Mouse (Mus musculus) cortical plate, adult 2 months (tissue): ENCODE results near the gene Tinag. TPM values are rescaled to one million over a fixed set of nuclear protein-coding genes. Genes with fewer than 3 reads are reported as not detected.
"Not testable (repeated sequence)": the region's sequence is repeated elsewhere in the genome, so short reads cannot be mapped to it uniquely, and the experiment has no call there.

Experiments used
- H3K27ac ChIP-seq: fragments of 200-500 bp; 2 replicates; pipeline ENCODE4 v1.5.1; 2012; ENCODE audit warnings: low read length, control low read depth, inconsistent platforms; ENCODE audit not compliant: insufficient read depth
- H3K4me1 ChIP-seq: fragments of 200-500 bp; 2 replicates; pipeline ENCODE4 v1.6.1; 2011; ENCODE audit warnings: low read length; ENCODE audit not compliant: control insufficient read depth, insufficient read depth
- H3K4me3 ChIP-seq: fragments of 200-500 bp; 2 replicates; pipeline ENCODE4 v1.5.1; 2011; ENCODE audit warnings: mild to moderate bottlenecking, low read length, control low read depth; ENCODE audit not compliant: insufficient read depth
- CTCF ChIP-seq: fragments of 200-500 bp; IDR thresholded peaks from 2 replicates; pipeline ENCODE4 v1.5.1; 2011; ENCODE audit warnings: mild to moderate bottlenecking, control low read depth, low read length; ENCODE audit not compliant: insufficient read depth; ENCODE audit errors: extremely low read depth
- POLR2A ChIP-seq: fragments of 200-500 bp; IDR thresholded peaks from 2 replicates; pipeline ENCODE4 v1.6.1; 2011; ENCODE audit warnings: mild to moderate bottlenecking, low read length, control low read depth; ENCODE audit not compliant: insufficient read depth; ENCODE audit errors: extremely low read depth
- polyA plus RNA-seq: library from polyadenylated mRNA; depleted of rRNA; stranded (reverse); fragments of >200 nt; gene quantifications from 2 replicates; pipeline ENCODE4 v1.2.3, GENCODE M21; 2012; rRNA removed

Tinag gene
- not detected in 2 replicates for polyA plus RNA-seq

DNA sequence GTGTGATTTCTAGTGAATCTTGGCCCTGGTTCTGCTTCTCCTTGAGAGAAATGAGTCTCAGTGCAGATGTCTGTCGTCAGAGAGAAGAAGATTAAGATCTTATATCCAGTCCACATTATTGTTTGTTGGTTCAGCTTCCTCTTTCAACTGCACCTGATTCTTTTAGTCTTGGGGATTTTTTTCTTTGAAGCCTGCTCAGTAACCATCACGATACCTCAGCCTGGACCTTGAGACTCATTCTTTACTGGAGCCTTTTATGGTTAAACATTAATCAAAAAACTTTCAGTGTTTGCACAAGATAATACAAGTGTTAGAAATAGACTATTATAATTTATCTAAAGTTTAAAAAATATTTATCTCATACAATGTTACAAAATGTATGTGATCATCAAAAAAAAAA lies at the start of gene Tinag:
Gene Tinag, minus strand, starts transcription at position 210 of the 400 bp plus-strand sequence.
- Histone ChIP-seq H3K4me1 (no peaks in the 10 kb centered on the region), H3K27ac (no peak within 1 kb of the TSS), H3K4me3 (no peak within 1 kb of the TSS)
- TF ChIP-seq CTCF (no peak), POLR2A (no peak)

- not testable (repeated sequence) for H3K4me3 ChIP-seq, H3K27ac ChIP-seq, H3K4me1 ChIP-seq
Observed at GRCm38 (mm10) chr9:77083221-77083620, 37.6 kb upstream of the Tinag start.

- H3K27ac ChIP-seq = no peak overlapping the region
- no peaks in the 10 kb centered on the region for H3K4me1 ChIP-seq
Observed at GRCm38 (mm10) chr9:77071676-77072075, 26.1 kb upstream of the Tinag start.

DNA sequence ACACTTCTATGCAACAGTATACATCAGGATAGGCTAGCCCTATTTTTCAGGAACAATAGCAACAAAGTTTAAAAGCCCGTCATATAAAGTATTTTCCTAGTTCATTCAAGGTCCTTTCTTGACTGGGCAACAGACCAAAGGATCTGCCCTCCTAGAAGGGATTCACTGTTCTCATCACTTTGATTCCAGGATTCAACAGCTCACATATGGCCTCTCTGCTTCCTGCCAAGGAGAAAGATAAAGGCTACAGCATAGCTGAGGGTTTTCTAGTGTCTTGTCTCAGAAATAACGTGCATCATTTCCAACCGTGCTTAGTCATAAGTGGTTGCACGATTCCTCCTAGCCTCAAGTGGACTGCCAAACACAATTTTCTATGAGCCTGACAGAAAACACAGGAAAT lies 11.0 kb upstream of the Tinag start:
- no peaks in the 10 kb centered on the region for H3K4me1 ChIP-seq
- no peak overlapping the region for H3K4me3 ChIP-seq
- H3K27ac ChIP-seq = no peak overlapping the region
- no peak for TF ChIP-seq CTCF

More at GRCm38 (mm10) chr9:77071676-77072075, 26.1 kb upstream of the Tinag start:
- TF ChIP-seq CTCF = no peak
- no peak for TF ChIP-seq POLR2A
- H3K4me3 ChIP-seq = no peak overlapping the region

- Histone ChIP-seq H3K4me3 (no peak overlapping the region), H3K4me1 (no peaks in the 10 kb centered on the region), H3K27ac (no peak overlapping the region)
- TF ChIP-seq CTCF (no peak), POLR2A (no peak)
Observed at GRCm38 (mm10) chr9:77054426-77055193, 9.0 kb upstream of the Tinag start.

DNA sequence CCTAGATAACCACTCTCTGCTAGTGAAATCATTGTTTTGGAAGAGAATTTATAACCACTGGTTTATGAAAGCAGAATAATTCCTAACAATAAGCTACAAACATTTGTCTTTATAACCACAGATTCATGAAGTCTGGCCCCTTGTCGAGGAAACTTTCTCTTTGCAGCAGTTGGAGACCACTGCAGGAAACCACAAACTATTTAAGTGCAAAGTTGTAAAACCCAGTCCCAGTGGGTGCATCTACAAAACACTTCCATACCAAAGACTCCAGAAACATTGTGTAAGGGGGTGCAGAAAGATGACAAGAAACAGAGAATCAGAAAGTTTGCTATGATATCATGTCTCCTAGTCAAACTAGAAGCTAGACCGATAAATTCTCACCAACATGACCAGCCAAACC lies 5.8 kb upstream of the Tinag start:
- Histone ChIP-seq H3K4me3 (no peak overlapping the region), H3K4me1 (no peaks in the 10 kb centered on the region), H3K27ac (no peak overlapping the region)
- TF ChIP-seq POLR2A (no peak), CTCF (no peak)

- H3K4me3 ChIP-seq = no peak overlapping the region
- H3K27ac ChIP-seq = no peak overlapping the region
- no peak for TF ChIP-seq CTCF
- TF ChIP-seq POLR2A = no peak
- H3K4me1 ChIP-seq = no peaks in the 10 kb centered on the region
Observed at GRCm38 (mm10) chr9:77049669-77050068, 4.1 kb upstream of the Tinag start.

GRCm38 (mm10) chr9:77046067-77046715 lies 597 bp upstream of the Tinag start:
- Histone ChIP-seq H3K4me1 (no peaks in the 10 kb centered on the region), H3K4me3 (no peak overlapping the region), H3K27ac (no peak overlapping the region)
- TF ChIP-seq CTCF = no peak
- TF ChIP-seq POLR2A = no peak

- TF ChIP-seq CTCF = no peak
- TF ChIP-seq POLR2A = no peak
- no peaks in the 10 kb centered on the region for H3K4me1 ChIP-seq
- no peak overlapping the region for H3K27ac ChIP-seq
Observed at GRCm38 (mm10) chr9:77035361-77035760, 10.2 kb downstream of the Tinag start.

GRCm38 (mm10) chr9:77032430-77033154 lies 13.0 kb downstream of the Tinag start:
- TF ChIP-seq POLR2A (no peak), CTCF (no peak)
- H3K27ac ChIP-seq = no peak overlapping the region
- H3K4me1 ChIP-seq = no peaks in the 10 kb centered on the region
- no peak overlapping the region for H3K4me3 ChIP-seq

More at GRCm38 (mm10) chr9:77035361-77035760, 10.2 kb downstream of the Tinag start:
- no peak overlapping the region for H3K4me3 ChIP-seq
